Mouse (Mus musculus) intestine, postnatal 0 days (tissue): ENCODE measurements at regions not wholly inside any gene's neighbourhood (a gene's known extent, or its start where the extent isn't known, plus 50 kb on each side); places are given as distances from the start of the nearest gene placed in this dataset.

ENCODE experiments used
- ATAC-seq: fragments of 200-750 bp; cut with Nextera tagmentation; 2 replicates; pipeline ENCODE4 v1.8.0; 2017; ENCODE audit warnings: mild to moderate bottlenecking, moderate TSS enrichment, moderate library complexity
- H3K27ac ChIP-seq: fragments of 300-500 bp; sonication (generic); 2 replicates; pipeline ENCODE4 v1.5.1; 2014; ENCODE audit warnings: mild to moderate bottlenecking, low read depth, low read length, moderate library complexity
- H3K27me3 ChIP-seq: fragments of 300-500 bp; sonication (generic); replicated peaks from 2 replicates; pipeline ENCODE4 v1.6.1; 2014; ENCODE audit warnings: low read length, mixed read lengths; ENCODE audit not compliant: control insufficient read depth, insufficient read depth
- H3K36me3 ChIP-seq: fragments of 300-500 bp; sonication (generic); 2 replicates; pipeline ENCODE4 v1.6.1; 2014; ENCODE audit warnings: mild to moderate bottlenecking, moderate library complexity; ENCODE audit not compliant: control insufficient read depth, insufficient read depth
- H3K4me1 ChIP-seq: fragments of 300-500 bp; sonication (generic); replicated peaks from 2 replicates; pipeline ENCODE4 v1.6.1; 2014; ENCODE audit warnings: antibody characterized with exemption, low read length, mixed read lengths; ENCODE audit not compliant: control insufficient read depth, insufficient read depth
- H3K4me2 ChIP-seq: fragments of 300-500 bp; sonication (generic); replicated peaks from 2 replicates; pipeline ENCODE4 v1.6.1; 2014; ENCODE audit warnings: low read depth, mild to moderate bottlenecking, moderate library complexity
- H3K4me3 ChIP-seq: fragments of 300-500 bp; sonication (generic); 2 replicates; pipeline ENCODE4 v1.5.1; 2014; ENCODE audit warnings: low read depth, low read length
- H3K9ac ChIP-seq: fragments of 300-500 bp; sonication (generic); 2 replicates; pipeline ENCODE4 v1.6.1; 2014; ENCODE audit warnings: mild to moderate bottlenecking, low read depth, low read length
- H3K9me3 ChIP-seq: fragments of 300-500 bp; sonication (generic); 2 replicates; pipeline ENCODE4 v1.6.1; 2016; ENCODE audit warnings: mixed run types; ENCODE audit not compliant: control insufficient read depth
- CTCF ChIP-seq: sonication (generic); IDR thresholded peaks from 2 replicates; pipeline ENCODE4 v1.5.1; 2016; ENCODE audit warnings: low read depth, mild to moderate bottlenecking, control low read depth, antibody characterized with exemption, moderate library complexity
- WGBS: fragments of 180-500 bp; shearing (Covaris S2); extraction: QIAGEN DNeasy Blood & Tissue Kit; methylation state at CpG from one replicate; pipeline ENCODE4 v1.1.7; 2014; 5-methylcytosine and 5-hydroxymethylcytosine counted together

DNA sequence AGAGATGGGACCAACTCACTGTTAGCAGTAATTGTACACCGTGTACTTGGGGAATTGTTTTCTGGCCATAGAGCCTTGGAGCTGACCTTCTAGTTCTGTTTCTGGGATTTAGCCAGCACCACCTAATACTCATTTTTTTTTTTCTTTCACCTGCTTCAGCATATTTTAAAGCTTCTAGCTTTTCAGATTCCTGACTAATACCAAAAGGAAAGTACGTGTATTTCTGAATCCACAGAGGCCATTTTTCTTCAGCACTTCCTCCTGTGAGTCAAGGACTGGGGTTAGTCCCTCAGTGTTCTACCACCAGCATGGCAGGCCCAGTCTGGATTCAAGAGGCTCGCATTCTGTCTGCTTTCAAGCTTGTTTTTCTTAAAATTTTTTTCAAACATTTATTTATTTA, 189.3 kb downstream of the Otol1 start:
- Histone ChIP-seq H3K9me3 (no peaks in the 10 kb centered on the region), H3K4me1 (no peaks in the 10 kb centered on the region), H3K4me3 (no peak overlapping the region), H3K36me3 (no peaks in the 10 kb centered on the region), H3K4me2 (no peak overlapping the region), H3K9ac (no peak overlapping the region), H3K27me3 (no peaks in the 10 kb centered on the region), H3K27ac (no peak overlapping the region)
- TF ChIP-seq CTCF = no peak
- 82% methylated on average over 3 of the region's 3 CpGs for WGBS
- no peak for ATAC-seq

DNA sequence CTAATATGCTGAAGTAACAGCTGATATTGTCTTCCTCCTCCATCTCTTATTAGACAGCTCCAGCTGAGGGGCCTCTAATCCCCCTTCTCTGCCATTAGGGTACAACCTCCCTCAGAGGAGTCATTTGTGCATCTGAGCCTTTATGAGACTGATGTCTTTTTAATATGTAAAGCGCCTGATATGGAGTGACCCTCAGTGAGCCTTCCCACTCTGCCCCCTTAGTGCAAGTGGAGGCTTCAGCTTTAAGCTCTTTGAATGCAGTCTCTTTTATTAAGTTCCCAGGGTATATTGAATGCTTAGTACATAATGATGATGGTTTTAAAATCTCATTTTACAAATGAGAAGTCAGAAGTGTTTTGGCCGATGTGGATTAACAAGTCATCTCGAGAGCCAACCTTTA, 191.5 kb downstream of the Otol1 start:
- no peak for TF ChIP-seq CTCF
- H3K27ac ChIP-seq = no peak overlapping the region
- 84% methylated on average over 3 of the region's 3 CpGs for WGBS
- no peaks in the 10 kb centered on the region for H3K36me3 ChIP-seq
- no peaks in the 10 kb centered on the region for H3K4me1 ChIP-seq
- no peaks in the 10 kb centered on the region for H3K9me3 ChIP-seq
- H3K4me3 ChIP-seq = no peak overlapping the region
- H3K4me2 ChIP-seq = no peak overlapping the region
- no peak overlapping the region for H3K9ac ChIP-seq
- no peaks in the 10 kb centered on the region for H3K27me3 ChIP-seq
- ATAC-seq = no peak

GRCm38 (mm10) chr3:70201334-70201943, 194.0 kb downstream of the Otol1 start:
- Histone ChIP-seq H3K4me1 (no peaks in the 10 kb centered on the region), H3K9me3 (no peaks in the 10 kb centered on the region), H3K4me2 (no peak overlapping the region), H3K27me3 (no peaks in the 10 kb centered on the region), H3K27ac (no peak overlapping the region), H3K4me3 (no peak overlapping the region), H3K9ac (no peak overlapping the region), H3K36me3 (no peaks in the 10 kb centered on the region)
- no peak for ATAC-seq
- WGBS = 74% methylated on average over 3 of the region's 3 CpGs
- TF ChIP-seq CTCF = no peak

- WGBS = 91% methylated on average over 3 of the region's 3 CpGs
- Histone ChIP-seq H3K4me1 (no peaks in the 10 kb centered on the region), H3K9ac (no peak overlapping the region), H3K36me3 (no peaks in the 10 kb centered on the region), H3K4me3 (no peak overlapping the region), H3K27me3 (no peaks in the 10 kb centered on the region), H3K27ac (no peak overlapping the region), H3K9me3 (no peaks in the 10 kb centered on the region), H3K4me2 (no peak overlapping the region)
- TF ChIP-seq CTCF = no peak
- ATAC-seq = no peak
These were observed 207.8 kb downstream of the Otol1 start for GRCm38 (mm10) chr3:70215195-70215594.

DNA sequence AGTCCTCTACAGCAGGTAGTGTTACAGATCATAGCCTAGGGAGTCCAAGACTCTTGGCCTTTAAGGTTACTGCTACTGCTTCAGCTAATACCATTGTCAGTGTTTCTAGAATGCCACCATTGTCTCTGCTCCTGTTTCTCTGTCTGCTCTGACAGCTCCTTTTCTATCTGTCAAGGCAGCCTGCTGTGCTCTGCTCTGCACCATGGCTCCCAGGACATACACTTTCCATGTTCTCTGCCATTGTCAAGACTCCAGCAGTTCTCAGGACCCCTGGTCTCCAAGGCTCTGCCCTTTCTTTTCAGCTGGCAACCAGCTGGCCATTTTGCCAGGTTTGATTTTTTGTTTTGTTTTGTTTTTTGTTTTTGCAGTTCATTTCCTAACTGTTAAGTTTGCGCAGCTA, 208.7 kb downstream of the Otol1 start:
- TF ChIP-seq CTCF = no peak
- ATAC-seq = no peak
- Histone ChIP-seq H3K4me1 (no peaks in the 10 kb centered on the region), H3K27me3 (no peaks in the 10 kb centered on the region), H3K9ac (no peak overlapping the region), H3K36me3 (no peaks in the 10 kb centered on the region), H3K27ac (no peak overlapping the region), H3K4me2 (no peak overlapping the region), H3K4me3 (no peak overlapping the region), H3K9me3 (no peaks in the 10 kb centered on the region)
- WGBS = 92% methylated on average over 1 of the region's 1 CpGs

DNA sequence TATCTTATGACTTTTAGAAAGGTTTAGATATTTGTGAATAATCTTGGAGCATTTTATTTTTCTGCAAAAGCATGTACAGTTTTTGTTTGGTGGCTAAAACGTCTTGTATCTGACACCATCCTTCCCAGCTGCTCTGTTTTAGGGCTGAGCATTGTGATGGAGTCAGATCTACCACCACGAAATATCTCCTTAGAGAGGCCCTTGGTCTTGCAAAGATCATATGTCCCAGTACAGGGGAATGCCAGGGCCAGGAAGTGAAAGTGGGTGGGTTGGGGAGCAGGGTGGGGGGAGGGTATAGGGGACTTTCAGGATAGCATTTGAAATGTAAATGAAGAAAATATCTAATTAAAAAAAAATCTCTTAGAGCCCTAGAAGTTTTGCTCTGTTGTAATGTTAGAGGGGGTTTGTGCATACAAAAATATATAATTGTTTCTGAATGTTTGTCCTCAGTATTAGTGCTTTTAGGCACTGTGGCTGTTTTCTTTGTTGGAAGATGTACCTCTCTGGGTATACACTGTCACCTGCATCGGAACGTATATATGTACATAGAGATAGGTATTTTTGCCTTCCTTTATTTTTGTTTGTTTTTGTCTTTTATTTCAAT, 211.4 kb downstream of the Otol1 start:
- Histone ChIP-seq H3K27ac (no peak overlapping the region), H3K36me3 (no peaks in the 10 kb centered on the region), H3K27me3 (no peaks in the 10 kb centered on the region), H3K9me3 (no peaks in the 10 kb centered on the region), H3K9ac (no peak overlapping the region), H3K4me3 (no peak overlapping the region), H3K4me1 (no peaks in the 10 kb centered on the region), H3K4me2 (no peak overlapping the region)
- ATAC-seq = no peak
- no peak for TF ChIP-seq CTCF
- WGBS = 78% methylated on average over 4 of the region's 4 CpGs
